Mouse (Mus musculus) megakaryocyte-erythroid progenitor cell, adult 5-6 weeks (primary cell): ENCODE results near the gene Gm5416. TPM values are rescaled to one million over a fixed set of nuclear protein-coding genes. Genes with fewer than 3 reads are reported as not detected.
"Not testable (repeated sequence)": the region's sequence is repeated elsewhere in the genome, so short reads cannot be mapped to it uniquely, and the experiment has no call there.

ENCODE experiments used
- ATAC-seq: replicated peaks from 2 replicates; pipeline ENCODE4 v1.8.0; 2016; ENCODE audit warnings: mild to moderate bottlenecking, inconsistent platforms; ENCODE audit not compliant: severe bottlenecking, poor library complexity, low FRiP score, low TSS enrichment
- total RNA-seq, 2 experiments: library from RNA; stranded (forward) in 1 of 2; stranded (reverse) in 1 of 2; fragments of 200-1000, 215-1000 nt in 1 of 2; fragments of >200 nt in 1 of 2; fragmentation: Nextera tagmentation in 1 of 2; gene quantifications; 2 replicates each; pipeline ENCODE4 v1.2.3; 2014 to 2017

The Gm5416 gene
- not detected in 2 replicates for total RNA-seq (2014; fragmentation: Nextera tagmentation)
- total RNA-seq (2017) = not detected in 2 replicates

- ATAC-seq = no peak
These were observed at the start of gene Gm5416 for GRCm38 (mm10) chr16:36209967-36210453. Gene Gm5416 (plus strand): TSS chr16:36210403.

- not testable (repeated sequence) for ATAC-seq
These were observed 42.4 kb upstream of the Gm5416 start for GRCm38 (mm10) chr16:36167841-36168240.

- ATAC-seq = no peak
These were observed 34.1 kb upstream of the Gm5416 start for GRCm38 (mm10) chr16:36176108-36176507.

- no peak for ATAC-seq
These were observed 30.3 kb upstream of the Gm5416 start for GRCm38 (mm10) chr16:36179910-36180309.

- not testable (repeated sequence) for ATAC-seq
These were observed 26.3 kb upstream of the Gm5416 start, which contains the start of gene Gm5483 for GRCm38 (mm10) chr16:36183912-36184311. Gene Gm5483 (plus strand): TSS chr16:36184212.

GRCm38 (mm10) chr16:36199226-36199625 is 11.0 kb upstream of the Gm5416 start:
- no peak for ATAC-seq

- no peak for ATAC-seq
These were observed 6.4 kb upstream of the Gm5416 start for GRCm38 (mm10) chr16:36203846-36204245.

GRCm38 (mm10) chr16:36205684-36206083 is 4.5 kb upstream of the Gm5416 start:
- ATAC-seq = not testable (repeated sequence)

GRCm38 (mm10) chr16:36221168-36221567 is 11.0 kb downstream of the Gm5416 start, which contains the start of gene 2010005H15Rik:
Gene 2010005H15Rik (plus strand): TSS chr16:36221468.
- not testable (repeated sequence) for ATAC-seq

GRCm38 (mm10) chr16:36260585-36260984 is 50.4 kb downstream of the Gm5416 start:
- not testable (repeated sequence) for ATAC-seq

Other genes with a start within 250 kb of the Gm5416 start
- gene Kpna1, start 231.7 kb upstream of the Gm5416 start, total RNA-seq (2014; fragmentation: Nextera tagmentation) = 50.3 and 58.3 TPM in 2 replicates
- 52.8 and 55.5 TPM in 2 replicates for gene Kpna1, start 231.7 kb upstream of the Gm5416 start, total RNA-seq (2017)
- 6.6 and 8.3 TPM in 2 replicates for gene Wdr5b, start 169.2 kb upstream of the Gm5416 start, total RNA-seq (2014; fragmentation: Nextera tagmentation)
- gene Wdr5b, start 169.2 kb upstream of the Gm5416 start, total RNA-seq (2017) = 9.2 and 9.3 TPM in 2 replicates
- 205 and 208 TPM in 2 replicates for gene Fam162a, start 138.8 kb upstream of the Gm5416 start, total RNA-seq (2014; fragmentation: Nextera tagmentation)
- gene Fam162a, start 138.8 kb upstream of the Gm5416 start, total RNA-seq (2017) = 137 and 156 TPM in 2 replicates
- 119 and 149 TPM in 2 replicates for gene Ccdc58, start 138.7 kb upstream of the Gm5416 start, total RNA-seq (2014; fragmentation: Nextera tagmentation)
- 93.2 and 218 TPM in 2 replicates for gene Ccdc58, start 138.7 kb upstream of the Gm5416 start, total RNA-seq (2017)
- gene Csta1, start 79.2 kb upstream of the Gm5416 start, total RNA-seq (2014; fragmentation: Nextera tagmentation) = not detected in 2 replicates
- not detected in 2 replicates for gene Csta1, start 79.2 kb upstream of the Gm5416 start, total RNA-seq (2017)
- not detected in 2 replicates for gene Stfa2l1, start 53.6 kb upstream of the Gm5416 start, total RNA-seq (2014; fragmentation: Nextera tagmentation)
- gene Stfa2l1, start 53.6 kb upstream of the Gm5416 start, total RNA-seq (2017) = not detected in 2 replicates
- gene Gm5483, start 26.2 kb upstream of the Gm5416 start, total RNA-seq (2014; fragmentation: Nextera tagmentation) = not detected in 2 replicates
- not detected in 2 replicates for gene Gm5483, start 26.2 kb upstream of the Gm5416 start, total RNA-seq (2017)
- not detected in 2 replicates for gene 2010005H15Rik, start 11.1 kb downstream of the Gm5416 start, total RNA-seq (2014; fragmentation: Nextera tagmentation)
- not detected in 2 replicates for gene 2010005H15Rik, start 11.1 kb downstream of the Gm5416 start, total RNA-seq (2017)
- gene Stfa1, start 66.5 kb downstream of the Gm5416 start, total RNA-seq (2014; fragmentation: Nextera tagmentation) = not detected in 2 replicates
- gene Stfa1, start 66.5 kb downstream of the Gm5416 start, total RNA-seq (2017) = not detected in 2 replicates
- not detected in 2 replicates for gene BC117090, start 123.9 kb downstream of the Gm5416 start, total RNA-seq (2014; fragmentation: Nextera tagmentation)
- gene BC117090, start 123.9 kb downstream of the Gm5416 start, total RNA-seq (2017) = not detected in 2 replicates
- not detected in 2 replicates for gene BC100530, start 157.3 kb downstream of the Gm5416 start, total RNA-seq (2014; fragmentation: Nextera tagmentation)
- gene BC100530, start 157.3 kb downstream of the Gm5416 start, total RNA-seq (2017) = not detected in 2 replicates
- not detected in 2 replicates for gene Stfa2, start 198.1 kb downstream of the Gm5416 start, total RNA-seq (2014; fragmentation: Nextera tagmentation)
- not detected in 2 replicates for gene Stfa2, start 198.1 kb downstream of the Gm5416 start, total RNA-seq (2017)
- gene Stfa3, start 245.0 kb downstream of the Gm5416 start, total RNA-seq (2014; fragmentation: Nextera tagmentation) = not detected in 2 replicates
- not detected in 2 replicates for gene Stfa3, start 245.0 kb downstream of the Gm5416 start, total RNA-seq (2017)